Mouse (Mus musculus): ENCODE results near the gene Lrfn2.

Lrfn2 gene

DNA sequence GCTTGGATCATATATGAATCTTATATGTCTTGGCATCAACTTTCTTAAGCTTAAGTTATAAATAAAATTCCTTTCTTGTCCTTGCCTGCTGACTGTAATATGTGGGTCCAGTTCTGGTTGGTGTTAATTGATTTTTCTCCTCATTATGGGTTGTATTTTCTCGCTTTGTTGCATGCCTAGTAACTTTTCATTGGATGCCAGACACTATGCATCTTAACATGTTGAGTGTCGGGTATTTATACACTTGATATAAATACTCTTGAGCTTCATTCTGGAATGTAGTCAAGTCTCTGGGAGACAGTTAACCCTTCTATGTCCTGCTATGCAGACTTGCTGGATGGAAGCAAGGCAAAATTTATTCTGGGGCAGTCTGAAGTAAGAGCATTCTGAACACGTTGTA lies 192.5 kb downstream of the Lrfn2 start:
- DNase-seq (ENCODE audit: low spot score in 2 of 2): no peak
